Mouse (Mus musculus): ENCODE results near the gene Rfx4. TPM values are rescaled to one million over a fixed set of nuclear protein-coding genes. Genes with fewer than 3 reads are reported as not detected.

The Rfx4 gene
- polyA plus RNA-seq, 1 experiment from 2014 or later, result 0.06 TPM

GRCm38 (mm10) chr10:84889096-84889846 lies 133.4 kb downstream of the Rfx4 start:
- Histone ChIP-seq H3K9me3 (ENCODE audit: control insufficient read depth, low read length) (no peaks in the 10 kb centered on the region), H3K4me2 (ENCODE audit: low read depth, low read length) (no peak overlapping the region), H3K9ac (ENCODE audit: low read length) (no peak overlapping the region), H3K27me3 (ENCODE audit: control insufficient read depth, insufficient read depth, low read depth, low read length) (peaks cover 3% of the 10 kb centered on the region; the same call in 1 of the 2 replicates), H3K4me3 (ENCODE audit: low read length) (no peak overlapping the region), H3K36me3 (ENCODE audit: control insufficient read depth, insufficient read depth, low read length) (no peaks in the 10 kb centered on the region), H3K4me1 (replicated peaks; ENCODE audit: control insufficient read depth, insufficient read depth, low read length) (peaks cover 12% of the 10 kb centered on the region), H3K27ac (ENCODE audit: low read length) (no peak overlapping the region)
- WGBS, result 61% methylated on average over 4 of the region's 4 CpGs
- no peak for ATAC-seq (ENCODE audit: low read depth)

GRCm38 (mm10) chr10:84895810-84896358 lies 140.0 kb downstream of the Rfx4 start:
- no peak overlapping the region for H3K27ac ChIP-seq (ENCODE audit: low read length)
- H3K9me3 ChIP-seq (ENCODE audit: control insufficient read depth, low read length), result no peaks in the 10 kb centered on the region
- 88% methylated on average over 10 of the region's 10 CpGs for WGBS
- no peak for ATAC-seq (ENCODE audit: low read depth)
- H3K27me3 ChIP-seq (ENCODE audit: control insufficient read depth, insufficient read depth, low read depth, low read length), result no peaks in the 10 kb centered on the region
- H3K9ac ChIP-seq (ENCODE audit: low read length), result no peak overlapping the region
- no peak overlapping the region for H3K4me3 ChIP-seq (ENCODE audit: low read length)
- H3K36me3 ChIP-seq (ENCODE audit: control insufficient read depth, insufficient read depth, low read length), result no peaks in the 10 kb centered on the region
- H3K4me2 ChIP-seq (ENCODE audit: low read depth, low read length), result no peak overlapping the region
- H3K4me1 ChIP-seq (replicated peaks; ENCODE audit: control insufficient read depth, insufficient read depth, low read length), result no peaks in the 10 kb centered on the region

- no peaks in the 10 kb centered on the region for H3K36me3 ChIP-seq (ENCODE audit: control insufficient read depth, insufficient read depth, low read length)
- no peak for ATAC-seq (ENCODE audit: low read depth)
- H3K4me3 ChIP-seq (ENCODE audit: low read length), result no peak overlapping the region
- no peak overlapping the region for H3K27ac ChIP-seq (ENCODE audit: low read length)
- no peaks in the 10 kb centered on the region for H3K27me3 ChIP-seq (ENCODE audit: control insufficient read depth, insufficient read depth, low read depth, low read length)
- H3K4me1 ChIP-seq (replicated peaks; ENCODE audit: control insufficient read depth, insufficient read depth, low read length), result no peaks in the 10 kb centered on the region
- no peak overlapping the region for H3K4me2 ChIP-seq (ENCODE audit: low read depth, low read length)
- no peak overlapping the region for H3K9ac ChIP-seq (ENCODE audit: low read length)
- WGBS, result 66% methylated on average over 9 of the region's 9 CpGs
- no peaks in the 10 kb centered on the region for H3K9me3 ChIP-seq (ENCODE audit: control insufficient read depth, low read length)
These were observed 141.4 kb downstream of the Rfx4 start for GRCm38 (mm10) chr10:84896941-84897930.

- no peak overlapping the region for H3K4me3 ChIP-seq (ENCODE audit: low read length)
- no peak overlapping the region for H3K4me2 ChIP-seq (ENCODE audit: low read depth, low read length)
- no peak overlapping the region for H3K9ac ChIP-seq (ENCODE audit: low read length)
- H3K36me3 ChIP-seq (ENCODE audit: control insufficient read depth, insufficient read depth, low read length), result no peaks in the 10 kb centered on the region
- peaks cover 4% of the 10 kb centered on the region for H3K4me1 ChIP-seq (replicated peaks; ENCODE audit: control insufficient read depth, insufficient read depth, low read length)
- H3K27ac ChIP-seq (ENCODE audit: low read length), result no peak overlapping the region
- WGBS, result 63% methylated on average over 3 of the region's 3 CpGs
- ATAC-seq (ENCODE audit: low read depth), result no peak
- H3K27me3 ChIP-seq (ENCODE audit: control insufficient read depth, insufficient read depth, low read depth, low read length), result no peaks in the 10 kb centered on the region
- H3K9me3 ChIP-seq (ENCODE audit: control insufficient read depth, low read length), result no peaks in the 10 kb centered on the region
These were observed 142.5 kb downstream of the Rfx4 start for GRCm38 (mm10) chr10:84898144-84898979.

GRCm38 (mm10) chr10:84901676-84902075 lies 145.8 kb downstream of the Rfx4 start:
- H3K9me3 ChIP-seq (ENCODE audit: control insufficient read depth, low read length), result no peaks in the 10 kb centered on the region

GRCm38 (mm10) chr10:84902213-84902612 lies 146.4 kb downstream of the Rfx4 start:
- no peak overlapping the region for H3K4me3 ChIP-seq (ENCODE audit: low read length)
- WGBS, result 66% methylated on average over 2 of the region's 2 CpGs
- H3K36me3 ChIP-seq (ENCODE audit: control insufficient read depth, insufficient read depth, low read length), result no peaks in the 10 kb centered on the region
- no peak for ATAC-seq (ENCODE audit: low read depth)
- peaks cover 9% of the 10 kb centered on the region for H3K4me1 ChIP-seq (replicated peaks; ENCODE audit: control insufficient read depth, insufficient read depth, low read length)
- no peak overlapping the region for H3K4me2 ChIP-seq (ENCODE audit: low read depth, low read length)
- no peak overlapping the region for H3K27ac ChIP-seq (ENCODE audit: low read length)
- no peaks in the 10 kb centered on the region for H3K9me3 ChIP-seq (ENCODE audit: control insufficient read depth, low read length)
- H3K9ac ChIP-seq (ENCODE audit: low read length), result no peak overlapping the region
- H3K27me3 ChIP-seq (ENCODE audit: control insufficient read depth, insufficient read depth, low read depth, low read length), result no peaks in the 10 kb centered on the region

More at GRCm38 (mm10) chr10:84901676-84902075, 145.8 kb downstream of the Rfx4 start:
- Histone ChIP-seq H3K9ac (ENCODE audit: low read length) (no peak overlapping the region), H3K27ac (ENCODE audit: low read length) (no peak overlapping the region), H3K27me3 (ENCODE audit: control insufficient read depth, insufficient read depth, low read depth, low read length) (no peaks in the 10 kb centered on the region), H3K4me2 (ENCODE audit: low read depth, low read length) (no peak overlapping the region), H3K4me3 (ENCODE audit: low read length) (no peak overlapping the region), H3K4me1 (replicated peaks; ENCODE audit: control insufficient read depth, insufficient read depth, low read length) (peaks cover 9% of the 10 kb centered on the region), H3K36me3 (ENCODE audit: control insufficient read depth, insufficient read depth, low read length) (no peaks in the 10 kb centered on the region)
- ATAC-seq (ENCODE audit: low read depth), result no peak
- 66% methylated on average over 5 of the region's 5 CpGs for WGBS

- 23% methylated on average over 7 of the region's 7 CpGs for WGBS
- H3K4me3 ChIP-seq (ENCODE audit: low read length), result no peak overlapping the region
- peak overlapping the region; percentile 1; the same call in 1 of the 2 replicates for H3K9ac ChIP-seq (ENCODE audit: low read length)
- H3K9me3 ChIP-seq (ENCODE audit: control insufficient read depth, low read length), result no peaks in the 10 kb centered on the region
- no peaks in the 10 kb centered on the region for H3K36me3 ChIP-seq (ENCODE audit: control insufficient read depth, insufficient read depth, low read length)
- H3K4me1 ChIP-seq (replicated peaks; ENCODE audit: control insufficient read depth, insufficient read depth, low read length), result peaks cover 9% of the 10 kb centered on the region
- peak; percentile 71 for ATAC-seq (ENCODE audit: low read depth)
- no peaks in the 10 kb centered on the region for H3K27me3 ChIP-seq (ENCODE audit: control insufficient read depth, insufficient read depth, low read depth, low read length)
- H3K27ac ChIP-seq (ENCODE audit: low read length), result no peak overlapping the region
- peak overlapping the region; percentile 19 for H3K4me2 ChIP-seq (ENCODE audit: low read depth, low read length)
These were observed 147.4 kb downstream of the Rfx4 start for GRCm38 (mm10) chr10:84903307-84903706.

- Histone ChIP-seq H3K9ac (ENCODE audit: low read length) (peak overlapping the region; percentile 1; the same call in 1 of the 2 replicates), H3K4me1 (replicated peaks; ENCODE audit: control insufficient read depth, insufficient read depth, low read length) (peaks cover 9% of the 10 kb centered on the region), H3K27me3 (ENCODE audit: control insufficient read depth, insufficient read depth, low read depth, low read length) (no peaks in the 10 kb centered on the region), H3K27ac (ENCODE audit: low read length) (no peak overlapping the region), H3K36me3 (ENCODE audit: control insufficient read depth, insufficient read depth, low read length) (no peaks in the 10 kb centered on the region), H3K4me3 (ENCODE audit: low read length) (no peak overlapping the region), H3K4me2 (ENCODE audit: low read depth, low read length) (peak overlapping the region; percentile 19), H3K9me3 (ENCODE audit: control insufficient read depth, low read length) (no peaks in the 10 kb centered on the region)
- WGBS, result 6% methylated on average over 5 of the region's 5 CpGs
- peak; percentile 43; the same call in 1 of the 2 replicates for ATAC-seq (ENCODE audit: low read depth)
These were observed 147.9 kb downstream of the Rfx4 start for GRCm38 (mm10) chr10:84903742-84904141.
